Mouse (Mus musculus) heart, postnatal 0 days (tissue): Measurements from ENCODE around the gene Map3k4. TPM values are rescaled to one million over a fixed set of nuclear protein-coding genes. Genes with fewer than 3 reads are reported as not detected.

Experiments
- ATAC-seq: fragments of 200-750 bp; cut with Nextera tagmentation; 2 replicates; pipeline ENCODE4 v1.8.0; 2017; ENCODE audit warnings: low read depth, moderate number of reproducible peaks, moderate library complexity; ENCODE audit not compliant: insufficient read depth
- DNase-seq: peaks from one replicate; pipeline ENCODE4 v3.0.0-alpha.2; 2016; ENCODE audit warnings: low spot score
- H3K27ac ChIP-seq: fragments of 300-500 bp; sonication (generic); 2 replicates; pipeline ENCODE4 v1.5.1; 2014; ENCODE audit warnings: low read depth, mild to moderate bottlenecking
- H3K27me3 ChIP-seq: fragments of 300-500 bp; sonication (generic); 2 replicates; pipeline ENCODE4 v1.6.1; 2014; ENCODE audit warnings: low read length, mixed read lengths; ENCODE audit not compliant: control insufficient read depth, insufficient read depth
- H3K36me3 ChIP-seq: fragments of 300-500 bp; sonication (generic); replicated peaks from 2 replicates; pipeline ENCODE4 v1.6.1; 2014; ENCODE audit warnings: low read length, mixed read lengths; ENCODE audit not compliant: control insufficient read depth, insufficient read depth
- H3K4me1 ChIP-seq: fragments of 300-500 bp; sonication (generic); 2 replicates; pipeline ENCODE4 v1.6.1; 2014; ENCODE audit warnings: antibody characterized with exemption; ENCODE audit not compliant: control insufficient read depth, insufficient read depth
- H3K4me2 ChIP-seq: fragments of 300-500 bp; sonication (generic); 2 replicates; pipeline ENCODE4 v1.6.1; 2014; ENCODE audit warnings: low read depth, mild to moderate bottlenecking, low read length, moderate library complexity
- H3K4me3 ChIP-seq: fragments of 300-500 bp; sonication (generic); 2 replicates; pipeline ENCODE4 v1.5.1; 2014; ENCODE audit warnings: low read depth, low read length
- H3K9ac ChIP-seq: fragments of 300-500 bp; sonication (generic); replicated peaks from 2 replicates; pipeline ENCODE4 v1.6.1; 2014; ENCODE audit warnings: low read depth, low read length, mixed read lengths
- H3K9me3 ChIP-seq: fragments of 300-500 bp; sonication (generic); replicated peaks from 2 replicates; pipeline ENCODE4 v1.6.1; 2016; ENCODE audit warnings: low read length; ENCODE audit not compliant: control insufficient read depth
- CTCF ChIP-seq: IDR thresholded peaks from 2 replicates; pipeline ENCODE4 v1.5.1; 2016; ENCODE audit warnings: antibody characterized with exemption, control low read depth, low read depth
- EP300 ChIP-seq: IDR thresholded peaks from 2 replicates; pipeline ENCODE4 v1.6.1; 2016; ENCODE audit warnings: antibody characterized with exemption, low read depth
- WGBS: fragments of 180-500 bp; shearing (Covaris S2); extraction: QIAGEN DNeasy Blood & Tissue Kit; methylation state at CpG from one replicate; pipeline ENCODE4 v1.1.7; 2014; 5-methylcytosine and 5-hydroxymethylcytosine counted together
- polyA plus RNA-seq: library from polyadenylated mRNA; unstranded; fragments of >200 nt; fragmentation: Nextera tagmentation; extraction: Ambion mirVana; gene quantifications from 2 replicates; pipeline ENCODE4 v1.2.1, GENCODE M21; 2015
- total RNA-seq: library from RNA; depleted of rRNA; stranded (reverse); fragments of >200 nt; gene quantifications from 2 replicates; pipeline ENCODE4 v1.2.3, GENCODE M21; 2014; ENCODE audit warnings: low replicate concordance; rRNA removed

The Map3k4 gene
- total RNA-seq (19.6 and 25.0 TPM in 2 replicates), polyA plus RNA-seq (31.6 and 36.0 TPM in 2 replicates)

- no peaks in the 10 kb centered on the region for H3K9me3 ChIP-seq
Measured at GRCm38 (mm10) chr17:12318663-12319201, at the start of gene Map3k4. TSS of gene Map3k4 (minus strand) at chr17:12318796.

DNA sequence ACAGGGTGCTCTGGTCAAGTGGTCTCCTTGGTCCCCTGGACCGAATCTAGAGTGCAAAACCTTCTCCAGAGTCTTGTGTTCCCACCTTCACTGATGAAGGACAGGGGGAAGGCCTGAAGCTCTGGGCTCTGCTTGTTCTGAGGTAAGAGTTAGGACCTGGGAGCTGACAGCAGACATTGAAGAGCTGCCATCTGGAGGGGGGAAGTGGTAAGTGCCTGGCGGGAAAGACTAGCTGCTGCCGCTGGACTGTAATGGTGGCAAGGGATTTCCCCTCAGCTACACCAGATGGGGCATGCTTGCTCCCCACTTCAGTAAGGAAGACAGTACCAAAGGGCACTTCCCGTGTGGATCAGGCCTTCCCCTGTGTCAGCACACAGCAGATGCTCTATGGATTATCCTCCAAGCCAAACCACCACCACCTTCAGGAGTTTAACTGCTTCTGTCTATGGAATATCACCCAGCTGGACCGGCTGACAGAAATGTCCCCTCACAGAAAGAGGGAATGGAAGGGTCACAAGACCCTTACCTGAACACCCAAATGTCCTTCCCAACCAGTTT, 48.9 kb upstream of the Map3k4 start:
- H3K36me3 ChIP-seq, result no peaks in the 10 kb centered on the region
- no peak for TF ChIP-seq EP300
- TF ChIP-seq CTCF, result peak; percentile 89
- ATAC-seq (peak; percentile 75), DNase-seq (peak; percentile 81)
- no peak overlapping the region for H3K9ac ChIP-seq
- H3K4me1 ChIP-seq, result peaks cover 10% of the 10 kb centered on the region; the same call in 1 of the 2 replicates
- H3K27ac ChIP-seq, result no peak overlapping the region
- H3K4me2 ChIP-seq, result no peak overlapping the region
- no peaks in the 10 kb centered on the region for H3K27me3 ChIP-seq
- H3K4me3 ChIP-seq, result no peak overlapping the region
- no peaks in the 10 kb centered on the region for H3K9me3 ChIP-seq
- WGBS, result 30% methylated on average over 5 of the region's 5 CpGs

More at GRCm38 (mm10) chr17:12318663-12319201, at the start of gene Map3k4:
- ATAC-seq, result peak; percentile 94
- TF ChIP-seq CTCF (peak; percentile 37), EP300 (no peak)
- Histone ChIP-seq H3K4me1 (peaks cover 36% of the 10 kb centered on the region), H3K4me2 (peak within 1 kb of the TSS; percentile 72), H3K27me3 (no peaks in the 10 kb centered on the region), H3K9ac (peak within 1 kb of the TSS; percentile 89), H3K4me3 (peak within 1 kb of the TSS; percentile 94), H3K27ac (peak within 1 kb of the TSS; percentile 93), H3K36me3 (no peaks in the 10 kb centered on the region)
- under 1% methylated on average over 39 of the region's 39 CpGs for WGBS
- DNase-seq, result peak; percentile 82

- no peak for ATAC-seq
- no peaks in the 10 kb centered on the region for H3K36me3 ChIP-seq
- H3K4me3 ChIP-seq, result no peak overlapping the region
- 55% methylated on average over 8 of the region's 8 CpGs for WGBS
- H3K4me1 ChIP-seq, result peaks cover 5% of the 10 kb centered on the region; the same call in 1 of the 2 replicates
- DNase-seq, result no peak
- H3K27ac ChIP-seq, result no peak overlapping the region
- H3K4me2 ChIP-seq, result no peak overlapping the region
- no peak overlapping the region for H3K9ac ChIP-seq
- H3K27me3 ChIP-seq, result no peaks in the 10 kb centered on the region
- no peak for TF ChIP-seq CTCF
- TF ChIP-seq EP300, result no peak
- no peaks in the 10 kb centered on the region for H3K9me3 ChIP-seq
Measured at GRCm38 (mm10) chr17:12364426-12364735, 45.8 kb upstream of the Map3k4 start.

GRCm38 (mm10) chr17:12363601-12364425, 45.2 kb upstream of the Map3k4 start:
- no peaks in the 10 kb centered on the region for H3K36me3 ChIP-seq
- WGBS, result 67% methylated on average over 11 of the region's 11 CpGs
- H3K4me1 ChIP-seq, result peaks cover 5% of the 10 kb centered on the region; the same call in 1 of the 2 replicates
- no peaks in the 10 kb centered on the region for H3K27me3 ChIP-seq
- no peak overlapping the region for H3K4me3 ChIP-seq
- TF ChIP-seq CTCF, result no peak
- TF ChIP-seq EP300, result no peak
- H3K4me2 ChIP-seq, result no peak overlapping the region
- no peak overlapping the region for H3K27ac ChIP-seq
- peak; percentile 49 for ATAC-seq
- DNase-seq, result peak; percentile 36
- no peaks in the 10 kb centered on the region for H3K9me3 ChIP-seq
- no peak overlapping the region for H3K9ac ChIP-seq

- WGBS, result 84% methylated on average over 15 of the region's 15 CpGs
- no peak overlapping the region for H3K4me2 ChIP-seq
- H3K27me3 ChIP-seq, result no peaks in the 10 kb centered on the region
- no peak overlapping the region for H3K4me3 ChIP-seq
- TF ChIP-seq EP300 (no peak), CTCF (no peak)
- H3K4me1 ChIP-seq, result peaks cover 5% of the 10 kb centered on the region; the same call in 1 of the 2 replicates
- H3K9me3 ChIP-seq, result no peaks in the 10 kb centered on the region
- H3K27ac ChIP-seq, result no peak overlapping the region
- no peak for ATAC-seq
- H3K9ac ChIP-seq, result no peak overlapping the region
- DNase-seq, result no peak
- no peaks in the 10 kb centered on the region for H3K36me3 ChIP-seq
Measured at GRCm38 (mm10) chr17:12359876-12360275, 41.3 kb upstream of the Map3k4 start.
